Mouse (Mus musculus): ENCODE measurements at regions not wholly inside any gene's neighbourhood (a gene's known extent, or its start where the extent isn't known, plus 50 kb on each side); places are given as distances from the start of the nearest gene placed in this dataset.

- Histone ChIP-seq H3K4me2 (no peak overlapping the region), H3K27ac (0 out of 2 replicates have a peak overlapping the region, but pooled peaks have one; percentile 7), H3K27me3 (no peaks in the 10 kb centered on the region), H3K9me3 (replicated peaks) (no peaks in the 10 kb centered on the region), H3K4me3 (replicated peaks) (no peak overlapping the region), H3K36me3 (no peaks in the 10 kb centered on the region), H3K4me1 (0 out of 2 replicates have a peak, but pooled peaks cover 4% of the 10 kb centered on the region), H3K9ac (no peak overlapping the region)
- WGBS: 46% methylated on average over 6 of the region's 6 CpGs
- no peak for ATAC-seq (replicated peaks; ENCODE audit: low FRiP score)
Measured at GRCm38 (mm10) chr9:41364442-41365250, 203.1 kb upstream of the Ubash3b start.

- Histone ChIP-seq H3K9me3 (replicated peaks) (no peaks in the 10 kb centered on the region), H3K36me3 (no peaks in the 10 kb centered on the region), H3K27me3 (no peaks in the 10 kb centered on the region), H3K4me3 (replicated peaks) (no peak overlapping the region), H3K9ac (no peak overlapping the region), H3K27ac (no peak overlapping the region), H3K4me1 (0 out of 2 replicates have a peak, but pooled peaks cover 3% of the 10 kb centered on the region), H3K4me2 (no peak overlapping the region)
- 89% methylated on average over 5 of the region's 5 CpGs for WGBS
- ATAC-seq (replicated peaks; ENCODE audit: low FRiP score): no peak
Measured at GRCm38 (mm10) chr9:41360356-41360755, 198.9 kb upstream of the Ubash3b start.

- WGBS: 86% methylated on average over 3 of the region's 3 CpGs
- Histone ChIP-seq H3K9me3 (replicated peaks) (no peaks in the 10 kb centered on the region), H3K27ac (no peak overlapping the region), H3K4me2 (no peak overlapping the region), H3K27me3 (no peaks in the 10 kb centered on the region), H3K4me1 (no peaks in the 10 kb centered on the region), H3K36me3 (no peaks in the 10 kb centered on the region), H3K4me3 (replicated peaks) (no peak overlapping the region), H3K9ac (no peak overlapping the region)
- ATAC-seq (replicated peaks; ENCODE audit: low FRiP score): no peak
Measured at GRCm38 (mm10) chr9:41359286-41359685, 197.8 kb upstream of the Ubash3b start.

- H3K9me3 ChIP-seq (replicated peaks): no peaks in the 10 kb centered on the region
- no peaks in the 10 kb centered on the region for H3K27me3 ChIP-seq
- no peak for ATAC-seq (replicated peaks; ENCODE audit: low FRiP score)
- no peaks in the 10 kb centered on the region for H3K4me1 ChIP-seq
- no peak overlapping the region for H3K4me3 ChIP-seq (replicated peaks)
- no peak overlapping the region for H3K9ac ChIP-seq
- no peaks in the 10 kb centered on the region for H3K36me3 ChIP-seq
- H3K4me2 ChIP-seq: no peak overlapping the region
- WGBS: 69% methylated on average over 2 of the region's 2 CpGs
- no peak overlapping the region for H3K27ac ChIP-seq
Measured at GRCm38 (mm10) chr9:41345338-41345737, 183.8 kb upstream of the Ubash3b start.

GRCm38 (mm10) chr9:41337375-41337774, 175.9 kb upstream of the Ubash3b start:
- ATAC-seq (replicated peaks; ENCODE audit: low FRiP score): no peak
- no peak overlapping the region for H3K4me3 ChIP-seq (replicated peaks)
- H3K9ac ChIP-seq: no peak overlapping the region
- no peak overlapping the region for H3K4me2 ChIP-seq
- peaks cover 21% of the 10 kb centered on the region for H3K4me1 ChIP-seq
- H3K27me3 ChIP-seq: no peaks in the 10 kb centered on the region
- H3K9me3 ChIP-seq (replicated peaks): no peaks in the 10 kb centered on the region
- H3K27ac ChIP-seq: no peak overlapping the region
- no peaks in the 10 kb centered on the region for H3K36me3 ChIP-seq
- 73% methylated on average over 2 of the region's 2 CpGs for WGBS

GRCm38 (mm10) chr9:41336801-41337200, 175.3 kb upstream of the Ubash3b start:
- H3K9me3 ChIP-seq (replicated peaks): no peaks in the 10 kb centered on the region
- no peaks in the 10 kb centered on the region for H3K36me3 ChIP-seq
- ATAC-seq (replicated peaks; ENCODE audit: low FRiP score): no peak
- WGBS: 69% methylated on average over 6 of the region's 6 CpGs
- no peak overlapping the region for H3K27ac ChIP-seq
- peaks cover 21% of the 10 kb centered on the region for H3K4me1 ChIP-seq
- H3K27me3 ChIP-seq: no peaks in the 10 kb centered on the region
- no peak overlapping the region for H3K9ac ChIP-seq
- no peak overlapping the region for H3K4me3 ChIP-seq (replicated peaks)
- no peak overlapping the region for H3K4me2 ChIP-seq

GRCm38 (mm10) chr9:41334462-41335241, 173.2 kb upstream of the Ubash3b start:
- H3K27me3 ChIP-seq: no peaks in the 10 kb centered on the region
- peak overlapping the region; percentile 37; the same call in 1 of the 2 replicates for H3K27ac ChIP-seq
- ATAC-seq (replicated peaks; ENCODE audit: low FRiP score): no peak; the same call in 1 of the 2 replicates
- 0 out of 2 replicates have a peak overlapping the region, but pooled peaks have one; percentile 24 for H3K4me2 ChIP-seq
- H3K9me3 ChIP-seq (replicated peaks): no peaks in the 10 kb centered on the region
- no peaks in the 10 kb centered on the region for H3K36me3 ChIP-seq
- 22% methylated on average over 10 of the region's 10 CpGs for WGBS
- no peak overlapping the region for H3K4me3 ChIP-seq (replicated peaks)
- H3K9ac ChIP-seq: no peak overlapping the region
- peaks cover 21% of the 10 kb centered on the region for H3K4me1 ChIP-seq

- Histone ChIP-seq H3K4me2 (no peak overlapping the region), H3K4me3 (replicated peaks) (no peak overlapping the region), H3K9ac (no peak overlapping the region), H3K27ac (no peak overlapping the region), H3K4me1 (peaks cover 26% of the 10 kb centered on the region), H3K36me3 (no peaks in the 10 kb centered on the region), H3K27me3 (no peaks in the 10 kb centered on the region), H3K9me3 (replicated peaks) (no peaks in the 10 kb centered on the region)
- WGBS: 97% methylated on average over 1 of the region's 1 CpGs
- no peak for ATAC-seq (replicated peaks; ENCODE audit: low FRiP score)
Measured at GRCm38 (mm10) chr9:41333526-41333925, 172.0 kb upstream of the Ubash3b start.

- H3K27me3 ChIP-seq: no peaks in the 10 kb centered on the region
- H3K9me3 ChIP-seq (replicated peaks): no peaks in the 10 kb centered on the region
- WGBS: 93% methylated on average over 1 of the region's 1 CpGs
- H3K4me2 ChIP-seq: peak overlapping the region; percentile 45
- peaks cover 23% of the 10 kb centered on the region for H3K4me1 ChIP-seq
- ATAC-seq (replicated peaks; ENCODE audit: low FRiP score): no peak
- 0 out of 2 replicates have a peak overlapping the region, but pooled peaks have one; percentile 46 for H3K27ac ChIP-seq
- no peaks in the 10 kb centered on the region for H3K36me3 ChIP-seq
- peak overlapping the region; percentile 19; the same call in 1 of the 2 replicates for H3K4me3 ChIP-seq (replicated peaks)
- H3K9ac ChIP-seq: no peak overlapping the region
Measured at GRCm38 (mm10) chr9:41328959-41329358, 167.5 kb upstream of the Ubash3b start.

GRCm38 (mm10) chr9:41328480-41328879, 167.0 kb upstream of the Ubash3b start:
- 29% methylated on average over 5 of the region's 5 CpGs for WGBS
- Histone ChIP-seq H3K9me3 (replicated peaks) (no peaks in the 10 kb centered on the region), H3K36me3 (no peaks in the 10 kb centered on the region), H3K27me3 (no peaks in the 10 kb centered on the region), H3K4me3 (replicated peaks) (peak overlapping the region; percentile 19), H3K4me1 (peaks cover 23% of the 10 kb centered on the region), H3K4me2 (peak overlapping the region; percentile 45), H3K27ac (peak overlapping the region; percentile 46), H3K9ac (no peak overlapping the region)
- peak; percentile 43; the same call in 1 of the 2 replicates for ATAC-seq (replicated peaks; ENCODE audit: low FRiP score)

GRCm38 (mm10) chr9:41328056-41328455, 166.6 kb upstream of the Ubash3b start:
- Histone ChIP-seq H3K9me3 (replicated peaks) (no peaks in the 10 kb centered on the region), H3K9ac (no peak overlapping the region), H3K27me3 (no peaks in the 10 kb centered on the region), H3K4me1 (peaks cover 23% of the 10 kb centered on the region), H3K36me3 (no peaks in the 10 kb centered on the region), H3K4me3 (replicated peaks) (peak overlapping the region; percentile 19), H3K4me2 (peak overlapping the region; percentile 45), H3K27ac (peak overlapping the region; percentile 81; the same call in 1 of the 2 replicates)
- 12% methylated on average over 1 of the region's 1 CpGs for WGBS
- ATAC-seq (replicated peaks; ENCODE audit: low FRiP score): no peak

- Histone ChIP-seq H3K4me1 (peaks cover 23% of the 10 kb centered on the region), H3K9me3 (replicated peaks) (no peaks in the 10 kb centered on the region), H3K27me3 (no peaks in the 10 kb centered on the region), H3K4me3 (replicated peaks) (peak overlapping the region; percentile 19), H3K36me3 (no peaks in the 10 kb centered on the region), H3K9ac (no peak overlapping the region), H3K4me2 (peak overlapping the region; percentile 45; the same call in 1 of the 2 replicates), H3K27ac (peak overlapping the region; percentile 81; the same call in 1 of the 2 replicates)
- no peak for ATAC-seq (replicated peaks; ENCODE audit: low FRiP score)
- 53% methylated on average over 1 of the region's 1 CpGs for WGBS
Measured at GRCm38 (mm10) chr9:41327561-41327960, 166.1 kb upstream of the Ubash3b start.

Data from kidney, embryonic 15.5 days (tissue).